Mouse (Mus musculus): ENCODE data around the gene 2310022B05Rik. TPM values are rescaled to one million over a fixed set of nuclear protein-coding genes. Genes with fewer than 3 reads are reported as not detected.
A peak's percentile ranks its signal among the peaks of the same experiment; 100 is the strongest.

Gene 2310022B05Rik
- polyA plus RNA-seq, 1 experiment, result 17.3 TPM

DNA sequence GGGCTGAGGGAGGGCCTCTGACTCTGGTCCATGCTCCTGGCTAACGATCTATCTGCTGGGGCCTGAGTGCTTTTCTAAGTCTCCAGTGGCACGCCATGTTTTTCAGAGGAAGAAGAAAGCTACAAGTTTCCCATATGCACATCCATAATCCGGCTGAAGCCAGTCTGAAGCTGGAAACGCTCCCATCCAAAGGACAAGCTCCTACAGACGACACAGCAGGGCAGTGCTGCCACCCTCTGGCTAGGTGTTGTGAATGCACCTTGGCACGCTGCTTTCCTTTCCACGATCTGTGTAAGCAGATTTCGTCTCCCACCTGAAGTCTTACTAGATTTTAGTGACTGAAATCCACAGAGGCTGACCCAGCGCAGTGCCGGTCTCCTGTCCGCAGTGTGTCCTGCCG lies 14.3 kb upstream of the 2310022B05Rik start:
- Histone ChIP-seq H3K27me3 (ENCODE audit: control insufficient read depth, insufficient read depth, low read length) (no peaks in the 10 kb centered on the region), H3K4me1 (ENCODE audit: control insufficient read depth, insufficient read depth, low read length) (no peaks in the 10 kb centered on the region), H3K27ac (ENCODE audit: control insufficient read depth, insufficient read depth, low read depth, low read length) (no peak overlapping the region), H3K36me3 (ENCODE audit: control insufficient read depth, insufficient read depth, low read length) (no peaks in the 10 kb centered on the region), H3K4me3 (ENCODE audit: control insufficient read depth, low read depth, low read length) (no peak overlapping the region)
- TF ChIP-seq CTCF (IDR thresholded peaks at IDR 0.05; ENCODE audit: control insufficient read depth, insufficient read depth, insufficient replicate concordance, low read depth, low read length), result peak; percentile 86; the same call in 1 of the 2 replicates
- TF ChIP-seq POLR2A (IDR thresholded peaks at IDR 0.05; ENCODE audit: control insufficient read depth, low read depth, low read length), result no peak

DNA sequence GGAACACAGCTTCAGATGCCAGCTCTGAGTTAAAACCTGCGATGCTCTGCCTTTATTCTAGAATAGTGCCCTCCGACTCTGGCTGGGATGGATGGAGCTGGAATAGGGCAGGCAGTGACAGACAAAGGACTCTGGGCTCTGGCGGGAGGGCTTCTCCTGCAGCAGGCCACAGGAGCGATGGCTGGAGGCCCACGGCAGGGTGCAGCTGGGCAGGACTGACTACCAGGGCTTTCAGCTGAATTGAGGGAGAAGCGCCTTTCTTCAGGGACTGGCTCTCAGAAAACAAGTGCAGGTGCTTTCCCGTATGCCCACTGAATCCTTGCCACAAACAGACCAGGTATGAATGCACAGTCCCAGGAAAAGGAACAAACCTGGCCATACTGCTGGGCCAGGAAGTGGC lies 13.9 kb upstream of the 2310022B05Rik start:
- Histone ChIP-seq H3K27ac (ENCODE audit: control insufficient read depth, insufficient read depth, low read depth, low read length) (no peak overlapping the region), H3K27me3 (ENCODE audit: control insufficient read depth, insufficient read depth, low read length) (no peaks in the 10 kb centered on the region), H3K4me3 (ENCODE audit: control insufficient read depth, low read depth, low read length) (no peak overlapping the region), H3K36me3 (ENCODE audit: control insufficient read depth, insufficient read depth, low read length) (no peaks in the 10 kb centered on the region), H3K4me1 (ENCODE audit: control insufficient read depth, insufficient read depth, low read length) (no peaks in the 10 kb centered on the region)
- TF ChIP-seq CTCF (IDR thresholded peaks at IDR 0.05; ENCODE audit: control insufficient read depth, insufficient read depth, insufficient replicate concordance, low read depth, low read length) (no peak), POLR2A (IDR thresholded peaks at IDR 0.05; ENCODE audit: control insufficient read depth, low read depth, low read length) (no peak)

DNA sequence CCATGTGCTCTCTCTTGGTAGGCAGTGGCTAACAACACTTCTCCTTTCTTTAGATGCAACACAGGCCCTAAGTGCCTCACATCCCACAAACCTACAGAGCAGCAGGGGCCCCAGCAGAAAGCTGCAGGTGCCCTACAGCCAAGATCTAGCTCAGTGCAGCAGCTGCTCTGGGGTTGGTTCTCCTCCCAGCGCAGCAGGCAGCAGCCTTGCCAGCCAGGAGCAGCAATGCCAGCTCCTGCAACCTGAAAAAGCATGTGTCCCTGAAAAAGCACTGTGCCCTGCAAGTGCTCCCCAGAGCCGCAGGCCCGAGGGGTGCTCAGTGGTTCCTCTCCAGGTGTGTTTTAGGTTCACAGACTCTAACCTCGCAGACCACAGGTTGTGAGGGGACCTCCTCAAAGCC lies 13.5 kb upstream of the 2310022B05Rik start:
- Histone ChIP-seq H3K4me3 (ENCODE audit: control insufficient read depth, low read depth, low read length) (no peak overlapping the region), H3K36me3 (ENCODE audit: control insufficient read depth, insufficient read depth, low read length) (no peaks in the 10 kb centered on the region), H3K27me3 (ENCODE audit: control insufficient read depth, insufficient read depth, low read length) (no peaks in the 10 kb centered on the region), H3K4me1 (ENCODE audit: control insufficient read depth, insufficient read depth, low read length) (no peaks in the 10 kb centered on the region), H3K27ac (ENCODE audit: control insufficient read depth, insufficient read depth, low read depth, low read length) (no peak overlapping the region)
- TF ChIP-seq POLR2A (IDR thresholded peaks at IDR 0.05; ENCODE audit: control insufficient read depth, low read depth, low read length) (no peak), CTCF (IDR thresholded peaks at IDR 0.05; ENCODE audit: control insufficient read depth, insufficient read depth, insufficient replicate concordance, low read depth, low read length) (no peak)

DNA sequence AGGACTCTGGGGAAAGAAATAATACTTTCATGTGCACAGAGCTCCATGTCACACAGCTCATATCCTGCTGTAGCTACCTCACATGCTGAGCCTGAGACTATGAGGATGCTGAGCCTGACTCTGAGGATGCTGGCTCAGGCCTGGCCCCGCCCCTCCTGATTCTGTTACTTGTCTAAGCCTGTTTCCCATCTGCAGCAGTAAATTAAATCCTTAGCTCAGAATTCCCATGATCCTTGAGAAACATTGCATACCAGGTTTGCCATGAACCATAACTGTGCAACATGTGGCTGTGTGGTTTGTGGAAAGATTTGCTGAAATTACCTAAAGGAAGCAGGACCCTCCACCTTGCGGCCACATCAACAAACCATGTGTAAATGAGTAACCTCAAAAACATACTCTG lies 9.2 kb upstream of the 2310022B05Rik start:
- Histone ChIP-seq H3K27ac (ENCODE audit: control insufficient read depth, insufficient read depth, low read depth, low read length) (no peak overlapping the region), H3K4me1 (ENCODE audit: control insufficient read depth, insufficient read depth, low read length) (peaks cover 2% of the 10 kb centered on the region; the same call in 1 of the 2 replicates), H3K36me3 (ENCODE audit: control insufficient read depth, insufficient read depth, low read length) (no peaks in the 10 kb centered on the region), H3K27me3 (ENCODE audit: control insufficient read depth, insufficient read depth, low read length) (no peaks in the 10 kb centered on the region), H3K4me3 (ENCODE audit: control insufficient read depth, low read depth, low read length) (no peak overlapping the region)
- no peak for TF ChIP-seq CTCF (IDR thresholded peaks at IDR 0.05; ENCODE audit: control insufficient read depth, insufficient read depth, insufficient replicate concordance, low read depth, low read length)
- no peak for TF ChIP-seq POLR2A (IDR thresholded peaks at IDR 0.05; ENCODE audit: control insufficient read depth, low read depth, low read length)

DNA sequence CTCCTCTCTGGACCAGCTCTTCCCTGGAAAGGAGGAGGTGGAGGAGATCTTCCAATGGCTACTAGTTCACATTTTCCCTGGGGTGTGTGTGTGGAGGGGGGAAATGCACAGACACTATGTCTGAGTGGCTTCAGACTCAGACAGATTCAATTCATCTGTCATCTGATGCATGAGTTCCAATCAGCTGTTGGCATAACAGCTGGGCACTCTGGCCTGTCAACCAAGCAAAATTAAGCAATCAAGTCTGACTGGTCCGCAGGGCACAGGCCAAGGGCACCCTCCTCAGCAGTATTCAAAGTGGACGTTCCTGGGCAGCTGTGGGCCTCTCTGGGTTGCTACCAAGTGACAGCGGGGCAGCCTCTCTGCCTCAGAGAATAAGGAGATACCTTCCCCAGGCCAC lies 5.6 kb upstream of the 2310022B05Rik start:
- H3K27ac ChIP-seq (ENCODE audit: control insufficient read depth, insufficient read depth, low read depth, low read length), result no peak overlapping the region
- no peak overlapping the region for H3K4me3 ChIP-seq (ENCODE audit: control insufficient read depth, low read depth, low read length)
- TF ChIP-seq POLR2A (IDR thresholded peaks at IDR 0.05; ENCODE audit: control insufficient read depth, low read depth, low read length) (no peak), CTCF (IDR thresholded peaks at IDR 0.05; ENCODE audit: control insufficient read depth, insufficient read depth, insufficient replicate concordance, low read depth, low read length) (no peak)
- no peaks in the 10 kb centered on the region for H3K36me3 ChIP-seq (ENCODE audit: control insufficient read depth, insufficient read depth, low read length)
- peaks cover 3% of the 10 kb centered on the region for H3K4me1 ChIP-seq (ENCODE audit: control insufficient read depth, insufficient read depth, low read length)
- no peaks in the 10 kb centered on the region for H3K27me3 ChIP-seq (ENCODE audit: control insufficient read depth, insufficient read depth, low read length)

DNA sequence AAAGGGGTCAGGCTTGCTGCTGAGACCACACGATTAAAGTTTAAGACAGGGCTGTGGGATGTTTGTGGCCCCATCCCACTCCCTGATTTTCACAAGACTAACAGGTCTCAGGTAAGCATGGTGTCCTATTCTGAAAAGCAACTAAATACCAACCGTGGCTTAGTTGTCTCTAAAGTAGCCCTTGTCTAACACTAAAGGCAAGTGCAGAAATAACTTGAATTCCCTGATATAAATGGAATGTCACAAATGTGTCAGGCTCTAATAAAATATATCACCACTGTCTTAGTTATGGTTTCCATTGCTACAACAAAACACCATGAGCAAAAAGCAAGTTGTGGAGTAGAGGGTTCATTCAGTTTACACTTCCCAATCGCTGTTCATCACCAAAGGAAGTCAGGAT lies 1.2 kb upstream of the 2310022B05Rik start:
- no peak overlapping the region for H3K4me3 ChIP-seq (ENCODE audit: control insufficient read depth, low read depth, low read length)

DNA sequence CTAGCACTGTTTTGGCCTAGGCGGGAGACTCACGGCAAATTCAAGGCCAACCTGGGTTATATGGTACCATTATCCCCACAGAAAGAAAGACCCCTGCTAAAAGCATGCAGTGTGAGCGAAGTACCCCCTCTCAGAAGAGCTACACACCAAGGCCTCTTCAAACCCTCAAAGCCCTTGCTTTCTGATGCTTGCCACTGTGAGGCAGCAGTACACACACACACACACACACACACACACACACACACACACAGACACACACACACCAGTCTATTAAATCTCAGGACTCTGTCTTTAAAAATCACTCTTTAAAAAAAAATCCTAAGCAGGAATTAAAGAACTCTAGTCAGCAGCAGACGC lies 683 bp upstream of the 2310022B05Rik start:
- Histone ChIP-seq H3K4me1 (ENCODE audit: control insufficient read depth, insufficient read depth, low read length) (peaks cover 10% of the 10 kb centered on the region), H3K27me3 (ENCODE audit: control insufficient read depth, insufficient read depth, low read length) (no peaks in the 10 kb centered on the region), H3K4me3 (ENCODE audit: control insufficient read depth, low read depth, low read length) (no peak overlapping the region), H3K27ac (ENCODE audit: control insufficient read depth, insufficient read depth, low read depth, low read length) (peak overlapping the region; percentile 36; the same call in 1 of the 2 replicates), H3K36me3 (ENCODE audit: control insufficient read depth, insufficient read depth, low read length) (no peaks in the 10 kb centered on the region)
- TF ChIP-seq POLR2A (IDR thresholded peaks at IDR 0.05; ENCODE audit: control insufficient read depth, low read depth, low read length) (no peak), CTCF (IDR thresholded peaks at IDR 0.05; ENCODE audit: control insufficient read depth, insufficient read depth, insufficient replicate concordance, low read depth, low read length) (no peak)

More for the DNA sequence above, 1.2 kb upstream of the 2310022B05Rik start:
- no peaks in the 10 kb centered on the region for H3K27me3 ChIP-seq (ENCODE audit: control insufficient read depth, insufficient read depth, low read length)
- H3K36me3 ChIP-seq (ENCODE audit: control insufficient read depth, insufficient read depth, low read length), result no peaks in the 10 kb centered on the region
- H3K27ac ChIP-seq (ENCODE audit: control insufficient read depth, insufficient read depth, low read depth, low read length), result no peak overlapping the region
- peaks cover 10% of the 10 kb centered on the region for H3K4me1 ChIP-seq (ENCODE audit: control insufficient read depth, insufficient read depth, low read length)
- TF ChIP-seq CTCF (IDR thresholded peaks at IDR 0.05; ENCODE audit: control insufficient read depth, insufficient read depth, insufficient replicate concordance, low read depth, low read length), result no peak
- no peak for TF ChIP-seq POLR2A (IDR thresholded peaks at IDR 0.05; ENCODE audit: control insufficient read depth, low read depth, low read length)
